Mouse (Mus musculus) forebrain, embryonic 16.5 days (tissue): ENCODE measurements at regions not wholly inside any gene's neighbourhood (a gene's known extent, or its start where the extent isn't known, plus 50 kb on each side); places are given as distances from the start of the nearest gene placed in this dataset.

Experiments
- ATAC-seq: fragments of 200-750 bp; cut with Nextera tagmentation; 2 replicates; pipeline ENCODE4 v1.8.0; 2017; ENCODE audit warnings: mild to moderate bottlenecking, moderate library complexity
- H3K27ac ChIP-seq: fragments of 300-500 bp; sonication (generic); 2 replicates; pipeline ENCODE4 v1.5.1; 2014; ENCODE audit warnings: low read length, control low read depth
- H3K27me3 ChIP-seq: fragments of 300-500 bp; sonication (generic); replicated peaks from 2 replicates; pipeline ENCODE4 v1.6.1; 2014; ENCODE audit warnings: low read length; ENCODE audit not compliant: control insufficient read depth, insufficient read depth
- H3K36me3 ChIP-seq: fragments of 300-500 bp; sonication (generic); 2 replicates; pipeline ENCODE4 v1.6.1; 2014; ENCODE audit not compliant: control insufficient read depth, insufficient read depth
- H3K4me1 ChIP-seq: fragments of 300-500 bp; sonication (generic); replicated peaks from 2 replicates; pipeline ENCODE4 v1.6.1; 2014; ENCODE audit warnings: low read length; ENCODE audit not compliant: control insufficient read depth, insufficient read depth
- H3K4me2 ChIP-seq: fragments of 300-500 bp; sonication (generic); 2 replicates; pipeline ENCODE4 v1.6.1; 2014; ENCODE audit warnings: mild to moderate bottlenecking, low read length, control low read depth
- H3K4me3 ChIP-seq: fragments of 300-500 bp; sonication (generic); replicated peaks from 2 replicates; pipeline ENCODE4 v1.5.1; 2014; ENCODE audit warnings: mild to moderate bottlenecking, low read length, control low read depth
- H3K9ac ChIP-seq: fragments of 300-500 bp; sonication (generic); replicated peaks from 2 replicates; pipeline ENCODE4 v1.6.1; 2014; ENCODE audit warnings: low read depth, low read length, control low read depth
- H3K9me3 ChIP-seq: fragments of 300-500 bp; sonication (generic); 2 replicates; pipeline ENCODE4 v1.6.1; 2016; ENCODE audit warnings: low read length; ENCODE audit not compliant: control insufficient read depth
- WGBS: fragments of 180-500 bp; shearing (Covaris S2); extraction: QIAGEN DNeasy Blood & Tissue Kit; methylation state at CpG from one replicate; pipeline ENCODE4 v1.1.7; 2014; 5-methylcytosine and 5-hydroxymethylcytosine counted together

DNA sequence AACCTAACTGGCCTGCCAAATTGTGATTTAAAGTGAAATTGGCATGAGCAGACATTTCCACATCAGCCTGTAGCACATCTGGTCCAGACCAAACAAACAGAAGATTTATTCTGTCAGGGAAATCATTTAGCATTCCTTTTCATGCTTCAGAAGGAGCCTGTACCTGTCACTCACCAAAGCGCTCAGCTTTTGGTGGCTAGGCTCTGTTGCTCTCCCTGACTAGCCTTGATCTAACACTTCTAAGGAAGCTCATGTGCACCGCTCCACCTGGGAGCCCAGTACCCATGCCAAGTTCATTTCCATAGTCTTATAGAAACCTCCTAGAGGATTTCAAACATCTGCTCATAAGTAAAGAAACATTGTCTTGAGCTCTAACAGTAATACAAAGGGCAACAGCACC is 253.8 kb upstream of the Tfap2d start:
- Histone ChIP-seq H3K9ac (no peak overlapping the region), H3K4me2 (no peak overlapping the region), H3K27me3 (no peaks in the 10 kb centered on the region), H3K9me3 (no peaks in the 10 kb centered on the region), H3K4me1 (no peaks in the 10 kb centered on the region), H3K4me3 (no peak overlapping the region), H3K36me3 (no peaks in the 10 kb centered on the region), H3K27ac (no peak overlapping the region)
- no peak for ATAC-seq
- WGBS, result 71% methylated on average over 2 of the region's 2 CpGs

DNA sequence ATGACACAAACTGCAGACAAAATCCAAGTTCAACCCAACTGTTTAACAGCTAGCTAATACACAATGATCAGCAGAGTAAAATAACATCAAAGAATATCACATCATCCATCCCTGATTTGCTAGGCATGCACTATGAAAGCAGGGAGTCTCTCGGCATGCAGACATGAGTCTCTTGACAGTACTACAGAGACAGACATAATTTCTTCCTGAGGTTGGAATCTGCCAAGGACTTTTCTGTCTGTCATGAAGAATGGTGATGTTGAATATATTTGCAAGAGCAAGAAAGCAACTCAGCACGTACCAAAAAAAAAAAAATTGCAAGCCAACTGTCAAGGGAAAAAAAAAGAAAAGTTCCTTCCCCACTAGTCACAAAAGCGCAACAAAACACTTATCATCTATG is 245.4 kb upstream of the Tfap2d start:
- H3K27me3 ChIP-seq, result no peaks in the 10 kb centered on the region
- H3K9ac ChIP-seq, result no peak overlapping the region
- no peaks in the 10 kb centered on the region for H3K36me3 ChIP-seq
- 82% methylated on average over 3 of the region's 3 CpGs for WGBS
- H3K4me2 ChIP-seq, result no peak overlapping the region
- H3K4me1 ChIP-seq, result no peaks in the 10 kb centered on the region
- H3K4me3 ChIP-seq, result no peak overlapping the region
- H3K9me3 ChIP-seq, result no peaks in the 10 kb centered on the region
- ATAC-seq, result no peak
- H3K27ac ChIP-seq, result no peak overlapping the region

DNA sequence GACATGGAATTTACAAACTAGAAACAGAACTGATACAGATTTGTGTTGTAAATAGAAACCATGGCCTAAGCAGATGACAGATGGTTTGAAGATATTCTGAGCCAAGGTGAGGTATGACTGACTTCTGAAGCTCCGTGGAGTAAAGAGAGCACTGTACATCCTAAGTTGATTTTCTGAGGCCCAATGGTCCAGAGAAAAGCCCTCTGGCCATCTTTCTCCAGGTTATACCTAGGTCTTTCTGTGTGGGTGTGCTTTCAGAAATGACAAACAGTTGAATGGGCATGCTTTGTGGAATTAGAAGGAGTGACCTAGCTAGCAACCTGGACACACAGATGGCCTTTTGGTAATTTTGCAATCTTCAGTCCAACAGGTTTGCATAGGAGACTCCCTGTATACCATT is 199.6 kb upstream of the Tfap2d start:
- H3K4me1 ChIP-seq, result no peaks in the 10 kb centered on the region
- H3K27me3 ChIP-seq, result no peaks in the 10 kb centered on the region
- H3K4me2 ChIP-seq, result no peak overlapping the region
- 91% methylated on average over 1 of the region's 1 CpGs for WGBS
- no peak overlapping the region for H3K27ac ChIP-seq
- H3K4me3 ChIP-seq, result no peak overlapping the region
- no peak overlapping the region for H3K9ac ChIP-seq
- H3K9me3 ChIP-seq, result no peaks in the 10 kb centered on the region
- no peaks in the 10 kb centered on the region for H3K36me3 ChIP-seq
- ATAC-seq, result no peak

DNA sequence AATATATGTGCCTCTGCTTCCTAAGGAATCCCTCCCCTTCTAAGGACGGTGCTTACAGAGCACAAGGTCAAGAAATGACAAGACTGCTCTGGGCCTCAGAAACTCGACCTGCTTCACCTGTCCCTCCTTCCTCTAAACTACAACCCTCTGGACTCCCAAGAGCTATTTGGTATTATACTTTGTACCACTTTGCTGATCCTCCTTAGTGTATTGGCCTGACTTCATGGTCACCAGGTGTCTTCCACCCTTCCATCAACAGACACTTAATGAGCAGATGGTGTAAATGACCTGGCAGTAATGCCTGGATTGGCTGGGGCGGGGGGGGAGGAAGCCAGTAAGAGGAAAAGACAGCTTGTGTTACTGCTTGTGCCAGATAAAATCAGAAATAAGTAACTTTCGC is 199.1 kb upstream of the Tfap2d start:
- 71% methylated on average over 4 of the region's 4 CpGs for WGBS
- Histone ChIP-seq H3K27ac (no peak overlapping the region), H3K4me2 (no peak overlapping the region), H3K4me3 (no peak overlapping the region), H3K4me1 (no peaks in the 10 kb centered on the region), H3K9ac (no peak overlapping the region), H3K36me3 (no peaks in the 10 kb centered on the region), H3K27me3 (no peaks in the 10 kb centered on the region), H3K9me3 (no peaks in the 10 kb centered on the region)
- no peak for ATAC-seq

DNA sequence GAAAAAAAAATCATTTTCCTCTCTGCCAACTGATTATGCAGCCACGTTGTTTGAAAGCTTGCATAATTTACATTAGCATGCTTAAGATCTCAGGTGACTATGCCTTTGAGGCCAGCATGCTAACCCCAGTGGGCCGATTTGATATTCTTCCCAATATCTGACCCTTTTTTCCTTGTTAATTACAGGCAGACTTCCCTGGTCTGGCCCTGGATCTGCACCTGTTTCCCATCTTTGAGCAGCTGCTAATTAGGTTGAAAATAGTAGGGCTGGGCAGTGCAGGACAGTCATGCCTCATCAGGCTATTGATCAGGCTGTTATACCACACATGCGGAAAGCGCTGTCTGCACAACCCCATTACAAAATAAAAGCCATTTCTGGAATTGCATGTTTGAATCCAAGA is 191.2 kb upstream of the Tfap2d start:
- Histone ChIP-seq H3K9me3 (no peaks in the 10 kb centered on the region), H3K4me3 (no peak overlapping the region), H3K27ac (no peak overlapping the region), H3K36me3 (no peaks in the 10 kb centered on the region), H3K4me1 (no peaks in the 10 kb centered on the region), H3K4me2 (no peak overlapping the region), H3K27me3 (no peaks in the 10 kb centered on the region), H3K9ac (no peak overlapping the region)
- ATAC-seq, result no peak
- 59% methylated on average over 4 of the region's 4 CpGs for WGBS

DNA sequence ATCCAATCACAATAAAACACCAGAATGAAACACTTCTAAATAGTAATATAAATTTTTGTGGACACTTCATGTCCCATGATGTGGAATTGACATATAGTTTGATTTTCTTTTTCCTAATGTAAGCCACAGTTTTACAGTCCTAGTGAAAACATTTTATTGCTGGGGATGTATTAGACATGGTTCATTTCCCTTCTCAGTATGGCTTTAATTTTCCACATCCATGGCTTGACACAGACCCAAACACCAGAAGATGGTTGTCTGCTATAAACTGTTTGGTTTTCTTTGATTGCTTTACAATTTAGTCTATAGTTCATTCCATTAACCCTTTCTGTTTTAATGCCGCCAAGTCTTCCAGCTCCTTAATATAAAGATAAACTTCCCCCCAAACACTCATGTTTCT is 146.5 kb upstream of the Tfap2d start:
- no peaks in the 10 kb centered on the region for H3K4me1 ChIP-seq
- H3K27me3 ChIP-seq, result no peaks in the 10 kb centered on the region
- H3K9me3 ChIP-seq, result no peaks in the 10 kb centered on the region
- H3K4me3 ChIP-seq, result no peak overlapping the region
- WGBS, result 88% methylated on average over 1 of the region's 1 CpGs
- no peak for ATAC-seq
- H3K27ac ChIP-seq, result no peak overlapping the region
- no peak overlapping the region for H3K9ac ChIP-seq
- H3K4me2 ChIP-seq, result no peak overlapping the region
- H3K36me3 ChIP-seq, result no peaks in the 10 kb centered on the region

DNA sequence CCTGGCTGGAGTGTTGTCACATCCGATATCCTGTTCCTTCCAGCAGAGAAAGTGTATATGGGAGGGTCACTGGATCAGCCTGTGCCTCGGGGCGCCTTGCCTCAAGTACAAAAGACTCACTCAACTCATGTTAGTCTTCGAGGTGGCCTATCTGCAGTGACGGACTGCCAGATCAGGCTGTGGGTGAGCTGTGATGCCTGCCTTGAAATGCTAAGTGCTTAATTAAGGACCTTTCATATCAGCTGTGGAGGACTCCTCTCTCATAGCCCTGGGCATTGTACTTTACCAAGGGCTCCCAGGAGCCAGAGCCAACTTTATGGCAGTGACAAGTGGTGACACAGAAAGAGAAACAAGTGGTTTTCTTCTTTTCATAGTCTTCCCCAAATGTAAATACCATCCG is 145.8 kb upstream of the Tfap2d start:
- Histone ChIP-seq H3K36me3 (no peaks in the 10 kb centered on the region), H3K9ac (no peak overlapping the region), H3K9me3 (no peaks in the 10 kb centered on the region), H3K4me3 (no peak overlapping the region), H3K27ac (no peak overlapping the region), H3K4me2 (no peak overlapping the region), H3K4me1 (no peaks in the 10 kb centered on the region), H3K27me3 (no peaks in the 10 kb centered on the region)
- ATAC-seq, result no peak
- WGBS, result 58% methylated on average over 6 of the region's 6 CpGs

DNA sequence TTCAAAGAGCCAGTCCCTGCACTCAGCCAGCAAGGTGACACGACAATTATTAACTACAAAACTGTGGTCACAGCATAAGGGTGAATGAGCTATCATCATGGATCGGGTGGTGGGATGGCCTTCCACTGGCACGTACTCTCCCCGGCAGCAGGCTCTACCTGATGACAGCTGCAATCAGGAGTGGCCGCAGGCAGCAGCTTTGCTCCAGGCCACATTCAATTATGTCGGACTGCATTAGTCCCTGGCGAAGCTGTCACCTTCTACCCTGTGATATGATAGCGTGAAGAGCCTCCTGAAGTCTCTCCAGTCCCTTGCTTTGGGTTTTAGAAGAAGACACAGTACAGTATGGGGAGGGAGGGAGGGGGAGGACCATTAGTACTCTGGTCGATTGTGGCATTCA is 141.4 kb upstream of the Tfap2d start:
- Histone ChIP-seq H3K36me3 (no peaks in the 10 kb centered on the region), H3K9ac (no peak overlapping the region), H3K27ac (no peak overlapping the region), H3K4me1 (no peaks in the 10 kb centered on the region), H3K9me3 (no peaks in the 10 kb centered on the region), H3K4me3 (no peak overlapping the region), H3K27me3 (no peaks in the 10 kb centered on the region), H3K4me2 (no peak overlapping the region)
- no peak for ATAC-seq
- WGBS, result 81% methylated on average over 9 of the region's 9 CpGs

DNA sequence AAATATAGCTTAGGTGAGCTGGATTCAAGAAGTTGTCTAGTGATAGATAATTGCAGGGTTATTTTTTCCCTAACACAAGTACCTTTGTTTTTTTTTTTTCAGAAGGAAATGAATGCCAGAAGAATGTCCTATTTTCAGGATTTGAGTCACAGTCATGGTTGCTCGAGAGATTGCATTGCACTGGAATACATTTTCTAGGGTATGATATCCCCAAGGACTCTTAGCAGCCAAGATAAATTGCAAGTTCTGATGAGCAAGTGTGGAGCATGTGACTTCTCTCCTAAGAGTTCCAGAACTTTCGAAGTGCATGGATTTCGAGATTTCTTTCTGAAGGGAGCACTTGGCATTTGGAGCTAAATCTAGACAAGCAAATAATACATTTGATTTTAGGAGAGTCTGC is 140.9 kb upstream of the Tfap2d start:
- H3K4me3 ChIP-seq, result no peak overlapping the region
- ATAC-seq, result no peak
- no peaks in the 10 kb centered on the region for H3K9me3 ChIP-seq
- WGBS, result 87% methylated on average over 3 of the region's 3 CpGs
- no peaks in the 10 kb centered on the region for H3K27me3 ChIP-seq
- H3K36me3 ChIP-seq, result no peaks in the 10 kb centered on the region
- H3K27ac ChIP-seq, result no peak overlapping the region
- H3K4me2 ChIP-seq, result no peak overlapping the region
- no peak overlapping the region for H3K9ac ChIP-seq
- no peaks in the 10 kb centered on the region for H3K4me1 ChIP-seq

DNA sequence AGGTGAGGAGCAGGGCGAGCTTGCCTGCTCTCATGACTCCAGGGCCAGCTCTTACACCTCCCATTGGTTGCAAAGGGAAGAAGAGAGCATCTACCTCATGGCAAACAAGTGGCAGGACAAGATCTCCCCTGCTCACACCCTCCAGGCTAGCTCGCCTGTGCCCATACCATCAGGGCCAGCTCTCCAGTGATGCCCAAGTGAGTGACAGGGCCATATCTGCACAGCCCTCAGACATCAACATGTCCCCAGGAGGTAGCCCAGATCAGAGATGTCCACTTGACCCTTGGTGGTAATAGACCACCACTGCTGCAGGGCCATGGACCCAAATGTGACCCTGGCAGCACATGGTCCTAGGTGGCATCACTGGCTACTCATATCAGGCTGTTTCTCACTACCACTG is 133.9 kb upstream of the Tfap2d start:
- Histone ChIP-seq H3K27ac (no peak overlapping the region), H3K4me3 (no peak overlapping the region), H3K9me3 (no peaks in the 10 kb centered on the region), H3K27me3 (no peaks in the 10 kb centered on the region), H3K4me2 (no peak overlapping the region), H3K4me1 (no peaks in the 10 kb centered on the region), H3K9ac (no peak overlapping the region), H3K36me3 (no peaks in the 10 kb centered on the region)
- ATAC-seq, result no peak
- 69% methylated on average over 2 of the region's 2 CpGs for WGBS
